Mouse (Mus musculus) cortical plate, adult 2 months (tissue): ENCODE measurements at regions not wholly inside any gene's neighbourhood (a gene's known extent, or its start where the extent isn't known, plus 50 kb on each side); places are given as distances from the start of the nearest gene placed in this dataset.
"Not testable (repeated sequence)": the region's sequence is repeated elsewhere in the genome, so short reads cannot be mapped to it uniquely, and the experiment has no call there.

Experiments used
- H3K27ac ChIP-seq: fragments of 200-500 bp; 2 replicates; pipeline ENCODE4 v1.5.1; 2012; ENCODE audit warnings: low read length, control low read depth, inconsistent platforms; ENCODE audit not compliant: insufficient read depth
- H3K4me1 ChIP-seq: fragments of 200-500 bp; 2 replicates; pipeline ENCODE4 v1.6.1; 2011; ENCODE audit warnings: low read length; ENCODE audit not compliant: control insufficient read depth, insufficient read depth
- H3K4me3 ChIP-seq: fragments of 200-500 bp; 2 replicates; pipeline ENCODE4 v1.5.1; 2011; ENCODE audit warnings: mild to moderate bottlenecking, low read length, control low read depth; ENCODE audit not compliant: insufficient read depth
- CTCF ChIP-seq: fragments of 200-500 bp; IDR thresholded peaks from 2 replicates; pipeline ENCODE4 v1.5.1; 2011; ENCODE audit warnings: mild to moderate bottlenecking, control low read depth, low read length; ENCODE audit not compliant: insufficient read depth; ENCODE audit errors: extremely low read depth
- POLR2A ChIP-seq: fragments of 200-500 bp; IDR thresholded peaks from 2 replicates; pipeline ENCODE4 v1.6.1; 2011; ENCODE audit warnings: mild to moderate bottlenecking, low read length, control low read depth; ENCODE audit not compliant: insufficient read depth; ENCODE audit errors: extremely low read depth

GRCm38 (mm10) chr4:81628496-81628828, 185.8 kb upstream of the Mpdz start:
- Histone ChIP-seq H3K4me1 (no peaks in the 10 kb centered on the region), H3K4me3 (no peak overlapping the region), H3K27ac (no peak overlapping the region)
- TF ChIP-seq CTCF = no peak
- TF ChIP-seq POLR2A = no peak

GRCm38 (mm10) chr4:81627714-81628495, 185.3 kb upstream of the Mpdz start:
- H3K27ac ChIP-seq = no peak overlapping the region
- TF ChIP-seq POLR2A (no peak), CTCF (no peak)
- H3K4me3 ChIP-seq = no peak overlapping the region
- no peaks in the 10 kb centered on the region for H3K4me1 ChIP-seq

GRCm38 (mm10) chr4:81625348-81625934, 182.8 kb upstream of the Mpdz start:
- TF ChIP-seq POLR2A (no peak), CTCF (no peak)
- Histone ChIP-seq H3K4me3 (no peak overlapping the region), H3K27ac (no peak overlapping the region), H3K4me1 (no peaks in the 10 kb centered on the region)

GRCm38 (mm10) chr4:81624111-81624510, 181.5 kb upstream of the Mpdz start:
- TF ChIP-seq CTCF (no peak), POLR2A (no peak)
- no peak overlapping the region for H3K27ac ChIP-seq
- no peak overlapping the region for H3K4me3 ChIP-seq
- H3K4me1 ChIP-seq = no peaks in the 10 kb centered on the region

GRCm38 (mm10) chr4:81621391-81622137, 178.9 kb upstream of the Mpdz start:
- no peak overlapping the region for H3K4me3 ChIP-seq
- no peaks in the 10 kb centered on the region for H3K4me1 ChIP-seq

GRCm38 (mm10) chr4:81617191-81617590, 174.6 kb upstream of the Mpdz start:
- Histone ChIP-seq H3K4me1 (no peaks in the 10 kb centered on the region), H3K4me3 (no peak overlapping the region), H3K27ac (no peak overlapping the region)
- TF ChIP-seq POLR2A (no peak), CTCF (no peak)

More at GRCm38 (mm10) chr4:81621391-81622137, 178.9 kb upstream of the Mpdz start:
- H3K27ac ChIP-seq = no peak overlapping the region
- TF ChIP-seq CTCF (no peak), POLR2A (no peak)

- H3K4me3 ChIP-seq = no peak overlapping the region
- H3K4me1 ChIP-seq = no peaks in the 10 kb centered on the region
- no peak overlapping the region for H3K27ac ChIP-seq
- no peak for TF ChIP-seq POLR2A
- no peak for TF ChIP-seq CTCF
Measured at GRCm38 (mm10) chr4:81611191-81611590, 168.6 kb upstream of the Mpdz start.

GRCm38 (mm10) chr4:81600396-81600795, 157.8 kb upstream of the Mpdz start:
- TF ChIP-seq POLR2A (no peak), CTCF (no peak)
- no peak overlapping the region for H3K4me3 ChIP-seq
- no peak overlapping the region for H3K27ac ChIP-seq
- no peaks in the 10 kb centered on the region for H3K4me1 ChIP-seq

- no peak for TF ChIP-seq POLR2A
- no peak for TF ChIP-seq CTCF
- no peak overlapping the region for H3K4me3 ChIP-seq
- H3K4me1 ChIP-seq = no peaks in the 10 kb centered on the region
- no peak overlapping the region for H3K27ac ChIP-seq
Measured at GRCm38 (mm10) chr4:81597390-81597789, 154.8 kb upstream of the Mpdz start.

GRCm38 (mm10) chr4:81593431-81593830, 150.8 kb upstream of the Mpdz start:
- H3K4me1 ChIP-seq, H3K4me3 ChIP-seq: not testable (repeated sequence)

More at GRCm38 (mm10) chr4:81593431-81593830, 150.8 kb upstream of the Mpdz start:
- not testable (repeated sequence) for H3K27ac ChIP-seq
